Mouse (Mus musculus): ENCODE measurements around the gene Fscb. TPM values are rescaled to one million over a fixed set of nuclear protein-coding genes. Genes with fewer than 3 reads are reported as not detected.

Fscb gene
- not detected in 2 replicates for polyA plus RNA-seq (2015; fragmentation: Nextera tagmentation; extraction: Ambion mirVana)

- H3K27ac ChIP-seq = no peak within 1 kb of the TSS
- no peak for ATAC-seq (ENCODE audit: low FRiP score)
- no peak within 1 kb of the TSS for H3K4me2 ChIP-seq
- no peaks in the 10 kb centered on the region for H3K27me3 ChIP-seq
- no peaks in the 10 kb centered on the region for H3K9me3 ChIP-seq
- no peaks in the 10 kb centered on the region for H3K4me1 ChIP-seq (replicated peaks)
- H3K9ac ChIP-seq = no peak within 1 kb of the TSS
- no peaks in the 10 kb centered on the region for H3K36me3 ChIP-seq
- 91% methylated on average over 1 of the region's 1 CpGs for WGBS
- no peak within 1 kb of the TSS for H3K4me3 ChIP-seq
These were observed at the start of gene Fscb for GRCm38 (mm10) chr12:64474590-64474989. Gene Fscb, minus strand, starts transcription at chr12:64474690.

DNA sequence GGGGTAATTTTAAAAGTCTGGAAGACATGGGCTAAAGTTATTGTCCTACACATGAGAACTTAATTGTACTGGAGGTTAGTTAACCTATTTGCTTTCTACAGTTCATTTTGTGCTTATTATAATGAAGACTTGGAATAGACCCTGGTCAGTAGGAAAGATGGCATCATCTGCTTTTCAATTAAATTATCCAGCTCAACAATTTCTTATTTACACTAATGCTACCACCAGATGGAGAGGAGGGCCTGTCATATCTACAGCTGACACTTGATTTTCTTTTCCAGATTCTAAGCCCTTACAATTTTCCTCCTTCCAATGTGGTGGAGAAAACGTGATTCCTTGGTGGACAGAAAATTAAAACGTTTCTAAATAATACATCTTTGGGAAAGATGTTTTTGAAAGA is 42.3 kb upstream of the Fscb start:
- Histone ChIP-seq H3K27ac (no peak overlapping the region), H3K4me3 (no peak overlapping the region), H3K4me2 (no peak overlapping the region), H3K9ac (no peak overlapping the region), H3K4me1 (replicated peaks) (no peaks in the 10 kb centered on the region), H3K9me3 (no peaks in the 10 kb centered on the region), H3K36me3 (no peaks in the 10 kb centered on the region), H3K27me3 (no peaks in the 10 kb centered on the region)
- WGBS = 66% methylated on average over 2 of the region's 2 CpGs
- ATAC-seq (ENCODE audit: low FRiP score) = no peak

DNA sequence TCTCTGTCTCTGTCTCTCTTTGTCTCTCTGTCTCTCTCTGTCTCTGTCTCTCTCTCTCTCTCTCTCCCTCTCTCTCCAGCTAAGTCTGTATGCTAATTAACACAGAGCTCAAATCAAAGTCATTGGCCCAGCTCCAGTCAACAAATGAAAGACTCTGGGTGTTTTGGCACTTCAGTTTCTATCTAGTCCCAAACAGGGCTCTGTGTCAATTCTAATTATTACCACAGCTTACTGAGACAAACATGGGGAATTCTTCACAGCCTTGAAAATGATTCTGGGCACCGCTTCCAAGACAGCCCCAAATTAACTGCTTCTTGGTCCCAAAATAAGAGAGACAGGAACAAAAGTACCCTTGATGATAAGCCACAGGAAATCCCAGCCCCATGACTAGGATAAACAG is 38.9 kb upstream of the Fscb start:
- Histone ChIP-seq H3K9me3 (no peaks in the 10 kb centered on the region), H3K27ac (no peak overlapping the region), H3K27me3 (no peaks in the 10 kb centered on the region), H3K4me3 (no peak overlapping the region), H3K4me2 (no peak overlapping the region), H3K4me1 (replicated peaks) (no peaks in the 10 kb centered on the region), H3K36me3 (no peaks in the 10 kb centered on the region), H3K9ac (no peak overlapping the region)
- ATAC-seq (ENCODE audit: low FRiP score) = no peak
- WGBS = 78% methylated on average over 1 of the region's 1 CpGs

DNA sequence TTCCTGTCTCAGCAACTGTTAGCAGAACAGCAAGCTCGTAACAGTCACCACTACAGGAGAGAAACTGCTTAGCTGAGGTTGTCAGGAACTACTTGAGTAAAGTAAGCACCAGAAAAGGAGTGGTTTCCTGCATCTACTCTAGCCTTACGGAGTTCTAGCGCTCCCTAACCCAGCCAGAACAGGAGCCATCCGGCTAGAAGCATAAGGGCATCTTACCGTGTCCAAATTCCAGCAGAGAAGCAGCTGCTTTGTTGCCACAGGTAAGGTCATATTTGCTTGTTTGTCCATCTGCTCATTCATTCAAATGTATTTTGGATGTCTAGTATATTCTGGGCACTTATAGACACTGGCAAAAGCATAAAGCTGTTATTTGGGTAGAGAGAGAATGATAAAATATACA is 23.2 kb upstream of the Fscb start:
- no peak overlapping the region for H3K9ac ChIP-seq
- H3K9me3 ChIP-seq = no peaks in the 10 kb centered on the region
- H3K36me3 ChIP-seq = no peaks in the 10 kb centered on the region
- no peak overlapping the region for H3K4me2 ChIP-seq
- no peak overlapping the region for H3K4me3 ChIP-seq
- ATAC-seq (ENCODE audit: low FRiP score) = no peak
- H3K4me1 ChIP-seq (replicated peaks) = no peaks in the 10 kb centered on the region
- WGBS = 84% methylated on average over 5 of the region's 5 CpGs
- H3K27me3 ChIP-seq = no peaks in the 10 kb centered on the region
- H3K27ac ChIP-seq = no peak overlapping the region

- Histone ChIP-seq H3K4me1 (replicated peaks) (no peaks in the 10 kb centered on the region), H3K9ac (no peak overlapping the region), H3K36me3 (no peaks in the 10 kb centered on the region), H3K4me3 (no peak overlapping the region), H3K27me3 (no peaks in the 10 kb centered on the region), H3K27ac (no peak overlapping the region), H3K9me3 (no peaks in the 10 kb centered on the region), H3K4me2 (no peak overlapping the region)
- 86% methylated on average over 1 of the region's 1 CpGs for WGBS
- ATAC-seq (ENCODE audit: low FRiP score) = no peak
These were observed 875 bp downstream of the Fscb start for GRCm38 (mm10) chr12:64473615-64474014.

DNA sequence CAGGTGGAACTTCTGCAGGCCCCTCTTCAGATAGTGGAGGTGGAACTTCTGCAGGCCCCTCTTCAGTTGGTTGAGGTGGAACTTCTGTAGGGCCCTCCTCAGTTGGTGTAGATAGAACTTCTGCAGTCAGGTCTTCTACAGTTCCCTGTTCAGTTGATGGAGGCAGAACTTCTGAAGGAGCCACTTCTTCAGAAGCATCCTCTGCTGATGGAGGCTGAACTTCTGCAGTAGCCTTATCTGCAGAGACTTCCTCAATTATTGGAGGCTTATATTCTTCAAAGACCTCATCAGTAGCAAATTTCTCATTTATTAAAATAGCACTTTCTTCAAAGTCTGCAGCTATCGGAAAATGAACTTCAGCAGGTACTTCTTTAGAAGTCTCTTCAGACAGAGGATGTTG is 1.4 kb downstream of the Fscb start:
- no peak overlapping the region for H3K4me2 ChIP-seq
- no peak overlapping the region for H3K4me3 ChIP-seq
- H3K4me1 ChIP-seq (replicated peaks) = no peaks in the 10 kb centered on the region
- no peaks in the 10 kb centered on the region for H3K27me3 ChIP-seq
- 92% methylated on average over 1 of the region's 1 CpGs for WGBS
- ATAC-seq (ENCODE audit: low FRiP score) = no peak
- no peaks in the 10 kb centered on the region for H3K36me3 ChIP-seq
- H3K9me3 ChIP-seq = no peaks in the 10 kb centered on the region
- no peak overlapping the region for H3K9ac ChIP-seq
- H3K27ac ChIP-seq = no peak overlapping the region

- H3K4me2 ChIP-seq = no peak overlapping the region
- no peak overlapping the region for H3K27ac ChIP-seq
- H3K9ac ChIP-seq = no peak overlapping the region
- ATAC-seq (ENCODE audit: low FRiP score) = no peak
- no peaks in the 10 kb centered on the region for H3K36me3 ChIP-seq
- H3K9me3 ChIP-seq = no peaks in the 10 kb centered on the region
- H3K27me3 ChIP-seq = no peaks in the 10 kb centered on the region
- H3K4me1 ChIP-seq (replicated peaks) = no peaks in the 10 kb centered on the region
- H3K4me3 ChIP-seq = no peak overlapping the region
These were observed 19.3 kb downstream of the Fscb start for GRCm38 (mm10) chr12:64455228-64455627.

GRCm38 (mm10) chr12:64449911-64450310 is 24.6 kb downstream of the Fscb start:
- no peaks in the 10 kb centered on the region for H3K4me1 ChIP-seq (replicated peaks)
- no peaks in the 10 kb centered on the region for H3K9me3 ChIP-seq
- no peak overlapping the region for H3K4me2 ChIP-seq
- no peaks in the 10 kb centered on the region for H3K36me3 ChIP-seq
- no peak overlapping the region for H3K9ac ChIP-seq
- peak; percentile 32; the same call in 1 of the 2 replicates for ATAC-seq (ENCODE audit: low FRiP score)
- 72% methylated on average over 9 of the region's 9 CpGs for WGBS
- H3K27me3 ChIP-seq = no peaks in the 10 kb centered on the region
- no peak overlapping the region for H3K4me3 ChIP-seq
- no peak overlapping the region for H3K27ac ChIP-seq

- Histone ChIP-seq H3K4me1 (replicated peaks) (no peaks in the 10 kb centered on the region), H3K27me3 (no peaks in the 10 kb centered on the region), H3K36me3 (no peaks in the 10 kb centered on the region), H3K4me3 (no peak overlapping the region), H3K9me3 (no peaks in the 10 kb centered on the region), H3K27ac (no peak overlapping the region), H3K9ac (no peak overlapping the region), H3K4me2 (no peak overlapping the region)
- ATAC-seq (ENCODE audit: low FRiP score) = no peak
- WGBS = 69% methylated on average over 2 of the region's 2 CpGs
These were observed 37.8 kb downstream of the Fscb start for GRCm38 (mm10) chr12:64436675-64437074.

All from hindbrain, embryonic 13.5 days (tissue).